ENCODE assay signal across 8 mouse cellular contexts in the genomic region with DNA sequence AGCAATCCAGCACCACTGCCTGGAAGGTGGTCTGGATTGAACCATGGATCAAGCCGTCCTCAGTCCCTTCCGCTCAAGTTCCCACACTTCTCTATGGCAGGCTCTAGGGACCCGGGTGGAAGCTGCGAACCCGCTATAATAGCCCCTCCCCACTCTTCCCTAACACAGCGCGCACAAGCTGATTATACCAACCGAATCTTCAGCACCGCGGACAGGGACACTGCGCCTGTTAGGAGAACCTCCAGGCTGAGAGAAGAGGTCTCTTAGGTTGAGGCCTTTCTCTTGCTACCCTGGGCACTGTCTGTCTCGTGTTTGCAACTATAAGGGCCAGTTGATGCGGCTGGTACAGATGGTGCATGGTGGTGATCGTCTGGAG. TPM values are rescaled to one million over a fixed set of nuclear protein-coding genes. Genes with fewer than 3 reads are reported as not detected.
DNase-seq lines count a peak whose midpoint lies in the region; ATAC-seq lines count a peak whose summit lies in the region.

No protein-coding gene starts in this region.

- 0% methylated on average over 14 of the region's 14 CpGs for WGBS in kidney, embryonic 14.5 days

- peak; percentile 32 to 71 for DNase-seq in spleen, postnatal 4 days (ENCODE audit: low spot score in 2 of 2)
- no peak for DNase-seq in spleen, postnatal 36 days (ENCODE audit: low spot score in 2 of 2)
- DNase-seq in c-Kit-positive CD71-positive TER-119-positive erythroid progenitor cells, embryonic 14.5 days (ENCODE audit: low spot score), result peak; percentile 12
- DNase-seq in gastrocnemius, postnatal 4 days (ENCODE audit: low spot score in 2 of 2), result peak; percentile 31 to 81
- peak; percentile 87 for DNase-seq in testis, postnatal 10 days (ENCODE audit: low spot score)

- H3K27ac ChIP-seq in kidney, embryonic 14.5 days (ENCODE audit: low read depth, low read length), result no peak overlapping the region

- H3K4me1 ChIP-seq in kidney, embryonic 14.5 days (ENCODE audit: control insufficient read depth, insufficient read depth, low read length), result peaks cover 16% of the 10 kb centered on the region

- no peaks in the 10 kb centered on the region for H3K36me3 ChIP-seq in kidney, embryonic 14.5 days (ENCODE audit: control insufficient read depth, insufficient read depth, low read length)

- H3K27me3 ChIP-seq in kidney, embryonic 14.5 days (ENCODE audit: control insufficient read depth, insufficient read depth, low read length), result peaks cover 66% of the 10 kb centered on the region

- H3K4me3 ChIP-seq in kidney, embryonic 14.5 days (ENCODE audit: low read length), result no peak overlapping the region

- H3K9ac ChIP-seq in kidney, embryonic 14.5 days (ENCODE audit: low read depth, low read length), result no peak overlapping the region

- no peak overlapping the region for H3K4me2 ChIP-seq in kidney, embryonic 14.5 days (replicated peaks; ENCODE audit: low read depth, low read length)

- ATAC-seq in kidney, embryonic 14.5 days (ENCODE audit: low FRiP score, low TSS enrichment), result peak; percentile 81; the same call in 1 of the 2 replicates
- peak; percentile 80 for ATAC-seq in megakaryocyte-erythroid progenitor cell, adult 5-6 weeks (replicated peaks; ENCODE audit: low FRiP score, low TSS enrichment, poor library complexity, severe bottlenecking)
- no peak for ATAC-seq in frontal cortex, adult (ENCODE audit: low TSS enrichment)

- no peaks in the 10 kb centered on the region for H3K9me3 ChIP-seq in kidney, embryonic 14.5 days (ENCODE audit: control insufficient read depth, low read length)

RNA-seq across cellular contexts. Expression of a gene that starts 1.3 kb away (rescaled TPM):
- total RNA-seq in gastrocnemius, postnatal 4 days (2021), result not detected
- polyA plus RNA-seq in kidney, embryonic 14.5 days (2014; fragmentation: Nextera tagmentation; extraction: Ambion mirVana), result 0.36 and 0.79 TPM in 2 replicates
- total RNA-seq in megakaryocyte-erythroid progenitor cell, adult 5-6 weeks (2014; fragmentation: Nextera tagmentation), result not detected in 2 replicates
- total RNA-seq in megakaryocyte-erythroid progenitor cell, adult 5-6 weeks (2017), result not detected in 2 replicates

Comparison
In these comparisons a context has a peak if more than half of its experiments do, and no peak if none do; other contexts are left out.
1. DNase-seq: peak in spleen, postnatal 4 days (2 of 2), c-Kit-positive CD71-positive TER-119-positive erythroid progenitor cells, embryonic 14.5 days (single experiment), gastrocnemius, postnatal 4 days (2 of 2) and testis, postnatal 10 days (single experiment); none in spleen, postnatal 36 days (0 of 2).